Mouse (Mus musculus) myocyte (in vitro differentiated cells): ENCODE data around the gene Tsnax. TPM values are rescaled to one million over a fixed set of nuclear protein-coding genes. Genes with fewer than 3 reads are reported as not detected.

Source experiments
- H3K27me3 ChIP-seq: one replicate; pipeline ENCODE4 v1.6.1; 2011; ENCODE audit not compliant: control insufficient read depth, insufficient read depth, insufficient read length
- H3K36me3 ChIP-seq: one replicate; pipeline ENCODE4 v1.6.1; 2011; ENCODE audit not compliant: control insufficient read depth, insufficient read depth
- H3K4me2 ChIP-seq: one replicate; pipeline ENCODE4 v1.6.1; 2011; ENCODE audit warnings: low read depth, control low read depth
- H3K4me3 ChIP-seq: one replicate; pipeline ENCODE4 v1.5.1; 2011; ENCODE audit warnings: mild to moderate bottlenecking, control low read depth, moderate library complexity
- H3K79me2 ChIP-seq: one replicate; pipeline ENCODE4 v1.6.1; 2011; ENCODE audit not compliant: control insufficient read depth, insufficient read depth
- H3ac ChIP-seq: one replicate; pipeline ENCODE4 v1.6.1; 2011; ENCODE audit not compliant: control insufficient read depth, insufficient read length
- CEBPB ChIP-seq: IDR thresholded peaks from 2 replicates; pipeline ENCODE4 v1.6.1; 2011; ENCODE audit warnings: mild to moderate bottlenecking, moderate library complexity; ENCODE audit not compliant: poor library complexity, insufficient read depth, severe bottlenecking
- E2F4 ChIP-seq: IDR thresholded peaks from one replicate; pipeline ENCODE4 v1.6.1; 2011; ENCODE audit warnings: mild to moderate bottlenecking, control low read depth, moderate library complexity; ENCODE audit not compliant: insufficient read depth
- MAX ChIP-seq: IDR thresholded peaks from one replicate; pipeline ENCODE4 v1.6.1; 2011; ENCODE audit warnings: low read depth, mild to moderate bottlenecking, control low read depth
- MYOD1 ChIP-seq, 3 experiments: IDR thresholded peaks; one replicate each; pipeline ENCODE4 v1.6.1; 2011; ENCODE audit warnings: control low read depth in 2 of 3, low read depth in 2 of 3, mild to moderate bottlenecking in 2 of 3, moderate library complexity in 1 of 3; ENCODE audit not compliant: insufficient read length in 2 of 3, control insufficient read depth in 1 of 3
- MYOG ChIP-seq, 3 experiments: IDR thresholded peaks; one replicate each; pipeline ENCODE4 v1.6.1; 2011; ENCODE audit warnings: control low read depth in 2 of 3, low read depth in 2 of 3, mild to moderate bottlenecking in 2 of 3; ENCODE audit not compliant: insufficient read length in 2 of 3, control insufficient read depth in 1 of 3, insufficient read depth in 1 of 3
- POLR2A ChIP-seq: IDR thresholded peaks from one replicate; pipeline ENCODE4 v1.6.1; 2011; ENCODE audit warnings: low read depth, mild to moderate bottlenecking, control low read depth, moderate library complexity; ENCODE audit not compliant: insufficient read length
- POLR2AphosphoS2 ChIP-seq: IDR thresholded peaks from one replicate; pipeline ENCODE4 v1.6.1; 2011; ENCODE audit warnings: low read depth, control low read depth; ENCODE audit not compliant: insufficient read length
- REST ChIP-seq: IDR thresholded peaks from one replicate; pipeline ENCODE4 v1.6.1; 2011; ENCODE audit warnings: mild to moderate bottlenecking, control low read depth, moderate library complexity; ENCODE audit not compliant: insufficient read depth, insufficient read length
- SRF ChIP-seq: IDR thresholded peaks from one replicate; pipeline ENCODE4 v1.6.1; 2011; ENCODE audit warnings: low read depth; ENCODE audit not compliant: control insufficient read depth, insufficient read length
- TCF12 ChIP-seq: IDR thresholded peaks from one replicate; pipeline ENCODE4 v1.6.1; 2011; ENCODE audit warnings: mild to moderate bottlenecking, control low read depth; ENCODE audit not compliant: poor library complexity, insufficient read depth, severe bottlenecking
- TCF3 ChIP-seq: IDR thresholded peaks from one replicate; pipeline ENCODE4 v1.6.1; 2011; ENCODE audit warnings: low read depth, control low read depth; ENCODE audit not compliant: insufficient read length
- USF1 ChIP-seq: IDR thresholded peaks from one replicate; pipeline ENCODE4 v1.6.1; 2011; ENCODE audit warnings: low read depth, mild to moderate bottlenecking, control low read depth, moderate library complexity
- polyA plus RNA-seq: library from polyadenylated mRNA; unstranded; fragments of >200 nt; fragmentation: generic; extraction: Trizol; gene quantifications from one replicate; pipeline ENCODE4 v1.2.1, GENCODE M21; 2012; ENCODE audit warnings: missing spikeins

The Tsnax gene
- polyA plus RNA-seq, 1 experiment: 59.9 TPM

GRCm38 (mm10) chr8:125040587-125041375 lies 28.0 kb downstream of the Tsnax start:
- Histone ChIP-seq H3K4me3 (no peak overlapping the region), H3K36me3 (peaks cover 9% of the 10 kb centered on the region), H3K4me2 (no peak overlapping the region), H3K79me2 (no peaks in the 10 kb centered on the region), H3ac (no peak overlapping the region), H3K27me3 (no peaks in the 10 kb centered on the region)
- TF ChIP-seq POLR2AphosphoS2 (peak; percentile 13), E2F4 (no peak)

GRCm38 (mm10) chr8:125041496-125041895 lies 28.7 kb downstream of the Tsnax start:
- no peak for TF ChIP-seq MAX
- no peak for TF ChIP-seq E2F4
- TF ChIP-seq POLR2AphosphoS2: no peak
- no peak for TF ChIP-seq TCF3
- no peak for TF ChIP-seq CEBPB
- no peak for TF ChIP-seq REST
- peak in 1 of 3 experiments; percentile 9 for TF ChIP-seq MYOD1 (IDR thresholded peaks at IDR 0.05; ENCODE audit: control insufficient read depth in 1 of 3, insufficient read length in 2 of 3, low read depth in 2 of 3)
- TF ChIP-seq SRF: no peak
- no peak for TF ChIP-seq TCF12
- no peak for TF ChIP-seq USF1
- TF ChIP-seq MYOG (IDR thresholded peaks at IDR 0.05; ENCODE audit: control insufficient read depth in 1 of 3, insufficient read depth in 1 of 3, insufficient read length in 2 of 3, low read depth in 2 of 3): peak in 1 of 3 experiments; percentile 6
- no peak for TF ChIP-seq POLR2A
- no peaks in the 10 kb centered on the region for H3K27me3 ChIP-seq
- no peak overlapping the region for H3K4me3 ChIP-seq
- H3K79me2 ChIP-seq: no peaks in the 10 kb centered on the region
- no peak overlapping the region for H3ac ChIP-seq
- peaks cover 8% of the 10 kb centered on the region for H3K36me3 ChIP-seq
- no peak overlapping the region for H3K4me2 ChIP-seq

GRCm38 (mm10) chr8:125043394-125043793 lies 30.6 kb downstream of the Tsnax start:
- Histone ChIP-seq H3K36me3 (peaks cover 4% of the 10 kb centered on the region), H3K27me3 (no peaks in the 10 kb centered on the region), H3ac (no peak overlapping the region), H3K4me2 (no peak overlapping the region), H3K79me2 (no peaks in the 10 kb centered on the region), H3K4me3 (no peak overlapping the region)
- TF ChIP-seq POLR2AphosphoS2 (no peak), MYOG (IDR thresholded peaks at IDR 0.05; ENCODE audit: control insufficient read depth in 1 of 3, insufficient read depth in 1 of 3, insufficient read length in 2 of 3, low read depth in 2 of 3) (no peak), CEBPB (no peak), E2F4 (no peak)

- no peak for TF ChIP-seq MAX
- no peak for TF ChIP-seq REST
- TF ChIP-seq MYOD1 (IDR thresholded peaks at IDR 0.05; ENCODE audit: control insufficient read depth in 1 of 3, insufficient read length in 2 of 3, low read depth in 2 of 3): no peak
- TF ChIP-seq POLR2A: no peak
- no peak for TF ChIP-seq POLR2AphosphoS2
- TF ChIP-seq MYOG (IDR thresholded peaks at IDR 0.05; ENCODE audit: control insufficient read depth in 1 of 3, insufficient read depth in 1 of 3, insufficient read length in 2 of 3, low read depth in 2 of 3): no peak
- no peak for TF ChIP-seq TCF12
- TF ChIP-seq USF1: no peak
- no peak for TF ChIP-seq SRF
- no peak for TF ChIP-seq CEBPB
- no peak for TF ChIP-seq TCF3
- TF ChIP-seq E2F4: no peak
These were observed 31.1 kb downstream of the Tsnax start for GRCm38 (mm10) chr8:125043935-125044334.

GRCm38 (mm10) chr8:125045760-125046159 lies 33.0 kb downstream of the Tsnax start:
- no peak overlapping the region for H3ac ChIP-seq
- TF ChIP-seq MYOD1 (IDR thresholded peaks at IDR 0.05; ENCODE audit: control insufficient read depth in 1 of 3, insufficient read length in 2 of 3, low read depth in 2 of 3) (no peak), MAX (no peak), USF1 (no peak)

More at GRCm38 (mm10) chr8:125043935-125044334, 31.1 kb downstream of the Tsnax start:
- no peak overlapping the region for H3K4me3 ChIP-seq
- H3ac ChIP-seq: no peak overlapping the region
- no peaks in the 10 kb centered on the region for H3K36me3 ChIP-seq
- H3K4me2 ChIP-seq: no peak overlapping the region
- no peaks in the 10 kb centered on the region for H3K27me3 ChIP-seq
- H3K79me2 ChIP-seq: no peaks in the 10 kb centered on the region

More at GRCm38 (mm10) chr8:125045760-125046159, 33.0 kb downstream of the Tsnax start:
- Histone ChIP-seq H3K36me3 (no peaks in the 10 kb centered on the region), H3K4me3 (no peak overlapping the region), H3K4me2 (no peak overlapping the region), H3K79me2 (no peaks in the 10 kb centered on the region), H3K27me3 (peaks cover 14% of the 10 kb centered on the region)
